Comparison of ENCODE assay signal across 25 mouse cellular contexts in the genomic region with DNA sequence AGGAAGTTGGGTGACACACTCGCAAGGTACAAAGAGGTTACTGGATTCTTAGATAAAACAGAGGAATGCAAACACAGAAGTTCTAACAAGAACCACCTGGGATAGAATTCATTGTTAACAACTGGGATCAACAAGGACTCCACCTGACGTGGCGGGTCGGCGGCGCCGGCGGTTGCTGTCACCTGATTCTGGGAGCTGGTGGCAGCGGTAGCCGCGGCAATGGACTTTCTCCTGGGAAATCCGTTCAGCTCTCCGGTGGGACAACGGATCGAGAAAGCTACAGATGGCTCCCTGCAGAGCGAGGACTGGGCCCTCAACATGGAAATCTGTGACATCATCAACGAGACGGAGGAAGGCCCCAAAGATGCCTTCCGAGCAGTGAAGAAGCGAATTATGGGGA. TPM values are rescaled to one million over a fixed set of nuclear protein-coding genes. Genes with fewer than 3 reads are reported as not detected.
A peak's percentile ranks its signal among the peaks of the same experiment; 100 is the strongest.
DNase-seq lines count a peak whose midpoint lies in the region; ATAC-seq and TF ChIP-seq lines count a peak whose summit lies in the region.
"Not testable (repeated sequence)": the region's sequence is repeated elsewhere in the genome, so short reads cannot be mapped to it uniquely, and the experiment has no call there.
"Had no signal": no experiment of that assay in that cellular context is flagged by ENCODE, and none has a peak within 500 bp of the region (broad histone marks: within the 10 kb centered on the region; RNA-seq: fewer than 3 reads in every experiment).

No protein-coding gene starts in this region.

- not testable (repeated sequence) for TF ChIP-seq CTCF in spleen, adult 2 months (IDR thresholded peaks at IDR 0.05; ENCODE audit: extremely low read depth, insufficient read depth, insufficient read length, insufficient replicate concordance)

- H3K27me3 ChIP-seq in spleen, adult 2 months (ENCODE audit: control insufficient read depth, insufficient read depth, low read length), result not testable (repeated sequence)

- peak overlapping the region; percentile 71; the same call in 1 of the 2 replicates for H3K27ac ChIP-seq in spleen, adult 2 months (ENCODE audit: insufficient read depth, low read length)

- not testable (repeated sequence) for H3K4me3 ChIP-seq in spleen, adult 2 months (ENCODE audit: extremely low read depth, insufficient read depth, insufficient read length)

- peaks cover 14% of the 10 kb centered on the region for H3K4me1 ChIP-seq in spleen, adult 2 months (ENCODE audit: control insufficient read depth, insufficient read depth, insufficient read length)

- WGBS in spleen, adult 2 months, result 95% methylated on average over 20 of the region's 20 CpGs

- not testable (repeated sequence) for DNase-seq in spleen, adult 2 months (ENCODE audit: low read depth in 1 of 2, low spot score in 2 of 2)

- not testable (repeated sequence) for TF ChIP-seq POLR2A in spleen, adult 2 months (IDR thresholded peaks at IDR 0.05; ENCODE audit: low read depth, low read length)

- ATAC-seq in cerebellum, adult (ENCODE audit: insufficient number of reproducible peaks, low FRiP score, low TSS enrichment), result peak; percentile 86
- peak; percentile 98 for ATAC-seq in erythroblast, adult 5-6 weeks (replicated peaks; ENCODE audit: low FRiP score, poor library complexity, severe bottlenecking)
- peak; percentile 85; the same call in 1 of the 2 replicates for ATAC-seq in frontal cortex, adult (ENCODE audit: low TSS enrichment)
- peak; percentile 76 for ATAC-seq in megakaryocyte, adult 5-6 weeks (ENCODE audit: poor library complexity, severe bottlenecking)
- ATAC-seq in megakaryocyte-erythroid progenitor cell, adult 5-6 weeks (replicated peaks; ENCODE audit: low FRiP score, low TSS enrichment, poor library complexity, severe bottlenecking), result peak; percentile 58; the same call in 1 of the 2 replicates

- H3K36me3 ChIP-seq in spleen, adult 2 months (ENCODE audit: control insufficient read depth, insufficient read depth, low read length), result not testable (repeated sequence)

RNA-seq across cellular contexts. Expression of gene Clec2h, which starts 17.5 kb away (rescaled TPM):
- not detected in 2 replicates for total RNA-seq in erythroblast, adult 5-6 weeks (2015; ENCODE audit: low replicate concordance)
- 0.42 TPM in 1 of 2 replicates, not detected in the other for total RNA-seq in erythroblast, adult 5-6 weeks (2017; ENCODE audit: low replicate concordance)
- total RNA-seq in megakaryocyte, adult 5-6 weeks (2015), result not detected in 2 replicates
- not detected in 2 replicates for total RNA-seq in megakaryocyte, adult 5-6 weeks (2017)
- total RNA-seq in megakaryocyte-erythroid progenitor cell, adult 5-6 weeks (2014; fragmentation: Nextera tagmentation), result not detected in 2 replicates
- total RNA-seq in megakaryocyte-erythroid progenitor cell, adult 5-6 weeks (2017), result not detected in 2 replicates
- not detected in 2 replicates for polyA plus RNA-seq in spleen, adult 2 months (2012; rRNA removed)
- total RNA-seq: CH12.LX; forebrain, postnatal 0 days had no signal
- polyA plus RNA-seq: activated CD4-positive, CD25-positive, alpha-beta regulatory T cell, adult 4 months; CD4-positive, CD25-positive, alpha-beta regulatory T cell, adult 4 months; cortical plate, adult 2 months; embryonic facial prominence, embryonic 10.5 days; embryonic facial prominence, embryonic 12.5 days; embryonic facial prominence, embryonic 14.5 days; erythroblast, embryonic 14.5 days; forebrain, embryonic 11.5 days; forebrain, embryonic 13.5 days; forebrain, embryonic 15.5 days; forebrain, postnatal 0 days; frontal cortex, adult 2 months; G1E; Patski had no signal

RNA-seq across cellular contexts. Expression of gene Klrb1a, which starts 21.4 kb away (rescaled TPM):
- total RNA-seq in erythroblast, adult 5-6 weeks (2015; ENCODE audit: low replicate concordance), result not detected in 2 replicates
- 2.0 TPM in 1 of 2 replicates, not detected in the other for total RNA-seq in erythroblast, adult 5-6 weeks (2017; ENCODE audit: low replicate concordance)
- total RNA-seq in megakaryocyte, adult 5-6 weeks (2015), result 1.8 and 2.8 TPM in 2 replicates
- 0.81 and 2.6 TPM in 2 replicates for total RNA-seq in megakaryocyte, adult 5-6 weeks (2017)
- 7.4 TPM in 1 of 2 replicates, not detected in the other for total RNA-seq in megakaryocyte-erythroid progenitor cell, adult 5-6 weeks (2014; fragmentation: Nextera tagmentation)
- total RNA-seq in megakaryocyte-erythroid progenitor cell, adult 5-6 weeks (2017), result 2.0 TPM in 1 of 2 replicates, not detected in the other
- polyA plus RNA-seq in spleen, adult 2 months (2012; rRNA removed), result 1.2 and 3.0 TPM in 2 replicates
- total RNA-seq: adrenal gland, adult 18-20 months; adrenal gland, adult 8-10 months; adrenal gland, postnatal 14 days; adrenal gland, postnatal 36 days; CH12.LX; forebrain, postnatal 0 days had no signal
- polyA plus RNA-seq: CD4-positive, CD25-positive, alpha-beta regulatory T cell, adult 4 months; cortical plate, adult 2 months; embryonic facial prominence, embryonic 10.5 days; embryonic facial prominence, embryonic 12.5 days; embryonic facial prominence, embryonic 14.5 days; erythroblast, embryonic 14.5 days; forebrain, embryonic 11.5 days; forebrain, embryonic 13.5 days; forebrain, embryonic 15.5 days; forebrain, postnatal 0 days; frontal cortex, adult 2 months; G1E; Patski had no signal
